Mouse (Mus musculus): Measurements from ENCODE around the gene Lrrc1. TPM values are rescaled to one million over a fixed set of nuclear protein-coding genes. Genes with fewer than 3 reads are reported as not detected.

Gene Lrrc1
- total RNA-seq, 4 experiments from 2014 or later, result 5.7 to 9.2 (median 7.9) TPM

- DNase-seq (ENCODE audit: low spot score in 2 of 2), result no peak
These were observed 117.2 kb downstream of the Lrrc1 start for GRCm38 (mm10) chr9:77427292-77428114.

- DNase-seq (ENCODE audit: low spot score in 2 of 2), result no peak
These were observed 118.6 kb downstream of the Lrrc1 start for GRCm38 (mm10) chr9:77426110-77426509.

- DNase-seq (ENCODE audit: low spot score in 2 of 2), result no peak
These were observed 119.1 kb downstream of the Lrrc1 start for GRCm38 (mm10) chr9:77425553-77425952.

- no peak for DNase-seq (ENCODE audit: low spot score in 2 of 2)
These were observed 124.5 kb downstream of the Lrrc1 start for GRCm38 (mm10) chr9:77420200-77420585.

GRCm38 (mm10) chr9:77419501-77420199 is 125.0 kb downstream of the Lrrc1 start:
- no peak for DNase-seq (ENCODE audit: low spot score in 2 of 2)

- DNase-seq (ENCODE audit: low spot score in 2 of 2), result no peak
These were observed 125.9 kb downstream of the Lrrc1 start for GRCm38 (mm10) chr9:77418800-77419199.

- DNase-seq (ENCODE audit: low spot score in 2 of 2), result no peak
These were observed 128.2 kb downstream of the Lrrc1 start for GRCm38 (mm10) chr9:77416486-77416885.

GRCm38 (mm10) chr9:77416002-77416401 is 128.7 kb downstream of the Lrrc1 start:
- DNase-seq (ENCODE audit: low spot score in 2 of 2), result no peak

GRCm38 (mm10) chr9:77411830-77412425 is 132.7 kb downstream of the Lrrc1 start:
- DNase-seq (ENCODE audit: low spot score in 2 of 2), result no peak

- no peak for DNase-seq (ENCODE audit: low spot score in 2 of 2)
These were observed 133.7 kb downstream of the Lrrc1 start for GRCm38 (mm10) chr9:77410968-77411367.

- DNase-seq (ENCODE audit: low spot score in 2 of 2), result no peak
These were observed 134.1 kb downstream of the Lrrc1 start for GRCm38 (mm10) chr9:77410524-77410923.

GRCm38 (mm10) chr9:77408053-77408603 is 136.5 kb downstream of the Lrrc1 start:
- no peak for DNase-seq (ENCODE audit: low spot score in 2 of 2)

- no peak for DNase-seq (ENCODE audit: low spot score in 2 of 2)
These were observed 137.8 kb downstream of the Lrrc1 start for GRCm38 (mm10) chr9:77406906-77407305.

- DNase-seq (ENCODE audit: low spot score in 2 of 2), result no peak
These were observed 140.2 kb downstream of the Lrrc1 start for GRCm38 (mm10) chr9:77404458-77404857.

- no peak for DNase-seq (ENCODE audit: low spot score in 2 of 2)
These were observed 140.7 kb downstream of the Lrrc1 start for GRCm38 (mm10) chr9:77403961-77404360.

- DNase-seq (ENCODE audit: low spot score in 2 of 2), result no peak
These were observed 141.7 kb downstream of the Lrrc1 start for GRCm38 (mm10) chr9:77402971-77403370.

GRCm38 (mm10) chr9:77399801-77400200 is 144.9 kb downstream of the Lrrc1 start:
- no peak for DNase-seq (ENCODE audit: low spot score in 2 of 2)

GRCm38 (mm10) chr9:77398856-77399631 is 145.6 kb downstream of the Lrrc1 start:
- no peak for DNase-seq (ENCODE audit: low spot score in 2 of 2)

GRCm38 (mm10) chr9:77397027-77397426 is 147.6 kb downstream of the Lrrc1 start:
- no peak for DNase-seq (ENCODE audit: low spot score in 2 of 2)

- DNase-seq (ENCODE audit: low spot score in 2 of 2), result no peak
These were observed 153.4 kb downstream of the Lrrc1 start for GRCm38 (mm10) chr9:77391248-77391647.

GRCm38 (mm10) chr9:77388956-77389355 is 155.7 kb downstream of the Lrrc1 start:
- no peak for DNase-seq (ENCODE audit: low spot score in 2 of 2)
